Mouse (Mus musculus) midbrain, postnatal 0 days (tissue): ENCODE measurements around the gene Neu2. TPM values are rescaled to one million over a fixed set of nuclear protein-coding genes. Genes with fewer than 3 reads are reported as not detected.

Source experiments
- ATAC-seq: fragments of 200-750 bp; cut with Nextera tagmentation; 2 replicates; pipeline ENCODE4 v1.8.0; 2017; ENCODE audit warnings: moderate number of reproducible peaks, mild to moderate bottlenecking, moderate TSS enrichment, moderate library complexity; ENCODE audit not compliant: low FRiP score
- DNase-seq: peaks from one replicate; pipeline ENCODE4 v3.0.0-alpha.2; 2015; ENCODE audit warnings: low spot score
- H3K27ac ChIP-seq: fragments of 300-500 bp; sonication (generic); 2 replicates; pipeline ENCODE4 v1.5.1; 2014; ENCODE audit warnings: low read depth, mild to moderate bottlenecking, low read length, mixed read lengths
- H3K27me3 ChIP-seq: fragments of 300-500 bp; sonication (generic); 2 replicates; pipeline ENCODE4 v1.6.1; 2014; ENCODE audit warnings: low read length, control low read depth, mixed read lengths; ENCODE audit not compliant: insufficient read depth
- H3K36me3 ChIP-seq: fragments of 300-500 bp; sonication (generic); 2 replicates; pipeline ENCODE4 v1.6.1; 2014; ENCODE audit warnings: low read length, control low read depth, mixed read lengths; ENCODE audit not compliant: insufficient read depth
- H3K4me1 ChIP-seq: fragments of 300-500 bp; sonication (generic); 2 replicates; pipeline ENCODE4 v1.6.1; 2014; ENCODE audit warnings: mild to moderate bottlenecking, control low read depth, antibody characterized with exemption, low read length, mixed read lengths; ENCODE audit not compliant: insufficient read depth
- H3K4me2 ChIP-seq: fragments of 300-500 bp; sonication (generic); 2 replicates; pipeline ENCODE4 v1.6.1; 2014; ENCODE audit warnings: low read depth, mild to moderate bottlenecking, low read length, mixed read lengths; ENCODE audit not compliant: poor library complexity, severe bottlenecking
- H3K4me3 ChIP-seq: fragments of 300-500 bp; sonication (generic); 2 replicates; pipeline ENCODE4 v1.5.1; 2014; ENCODE audit warnings: low read depth, mild to moderate bottlenecking, low read length, moderate library complexity
- H3K9ac ChIP-seq: fragments of 300-500 bp; sonication (generic); replicated peaks from 2 replicates; pipeline ENCODE4 v1.6.1; 2014; ENCODE audit warnings: mild to moderate bottlenecking, low read length, moderate library complexity, mixed read lengths; ENCODE audit not compliant: poor library complexity, severe bottlenecking
- H3K9me3 ChIP-seq: fragments of 300-500 bp; sonication (generic); 2 replicates; pipeline ENCODE4 v1.6.1; 2016; ENCODE audit warnings: low read length, control low read depth
- CTCF ChIP-seq: IDR thresholded peaks from 2 replicates; pipeline ENCODE4 v1.5.1; 2016; ENCODE audit warnings: antibody characterized with exemption, mild to moderate bottlenecking
- WGBS: fragments of 180-500 bp; shearing (Covaris S2); extraction: QIAGEN DNeasy Blood & Tissue Kit; methylation state at CpG from one replicate; pipeline ENCODE4 v1.1.7; 2014; 5-methylcytosine and 5-hydroxymethylcytosine counted together
- polyA plus RNA-seq: library from polyadenylated mRNA; unstranded; fragments of >200 nt; fragmentation: Nextera tagmentation; extraction: Ambion mirVana; gene quantifications from 2 replicates; pipeline ENCODE4 v1.2.1, GENCODE M21; 2015
- total RNA-seq: library from RNA; depleted of rRNA; stranded (reverse); fragments of >200 nt; gene quantifications from 2 replicates; pipeline ENCODE4 v1.2.3, GENCODE M21; 2014; rRNA removed

Gene Neu2
- total and polyA plus RNA-seq, 2 experiments from 2014 or later = 1.1 to 1.3 TPM

DNA sequence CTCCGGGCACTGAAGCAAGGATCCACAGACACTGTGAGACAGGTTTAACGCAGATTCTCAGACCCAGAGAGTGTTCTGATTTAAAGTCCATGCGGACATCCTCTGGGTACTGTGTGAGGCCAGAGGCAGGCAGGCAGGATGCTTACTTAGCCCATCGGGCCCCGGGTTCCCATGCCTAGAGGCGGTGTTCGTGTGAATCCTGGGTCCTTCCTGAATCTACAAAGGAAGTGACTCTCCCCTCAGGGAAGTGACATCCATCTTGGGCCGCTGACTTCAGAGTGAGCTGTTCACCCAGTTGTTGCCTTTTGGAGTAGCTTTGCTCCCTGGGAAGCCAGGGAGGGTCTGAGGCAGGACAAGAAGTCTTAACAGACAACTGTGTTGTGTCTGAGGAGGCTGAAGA is 130.0 kb downstream of the Neu2 start:
- Histone ChIP-seq H3K27me3 (no peaks in the 10 kb centered on the region), H3K4me1 (no peaks in the 10 kb centered on the region), H3K27ac (no peak overlapping the region), H3K9ac (no peak overlapping the region), H3K4me3 (no peak overlapping the region), H3K9me3 (no peaks in the 10 kb centered on the region), H3K36me3 (no peaks in the 10 kb centered on the region), H3K4me2 (no peak overlapping the region)
- 89% methylated on average over 8 of the region's 8 CpGs for WGBS
- no peak for ATAC-seq
- no peak for DNase-seq
- TF ChIP-seq CTCF = no peak

DNA sequence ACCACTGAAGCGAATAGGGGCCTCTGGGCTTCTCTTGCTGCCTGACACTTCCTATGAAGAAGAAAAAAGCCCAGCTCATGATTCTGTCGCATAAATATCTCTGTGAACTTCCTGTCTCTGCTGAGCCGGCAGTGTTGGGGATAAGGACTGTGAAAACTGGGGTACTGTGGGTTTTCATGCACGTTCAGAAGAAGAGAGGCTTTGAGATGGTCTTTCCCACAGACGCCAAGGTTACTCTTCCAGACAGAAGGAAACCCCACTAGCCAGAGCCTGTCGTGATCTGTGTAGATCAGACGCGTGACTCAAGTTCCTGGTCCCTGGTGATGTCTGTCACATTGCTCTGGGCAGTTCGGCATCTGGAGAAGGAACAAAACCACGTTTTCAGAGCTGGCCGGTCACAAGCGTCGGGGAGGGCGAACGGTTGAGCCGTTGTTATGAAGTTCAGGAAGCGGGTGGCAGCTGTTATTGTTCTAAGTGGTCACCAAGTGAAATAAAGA is 130.5 kb downstream of the Neu2 start:
- H3K27ac ChIP-seq = no peak overlapping the region
- no peak overlapping the region for H3K9ac ChIP-seq
- H3K4me3 ChIP-seq = no peak overlapping the region
- H3K9me3 ChIP-seq = no peaks in the 10 kb centered on the region
- H3K27me3 ChIP-seq = no peaks in the 10 kb centered on the region
- ATAC-seq (no peak; the same call in 1 of the 2 replicates), DNase-seq (no peak)
- H3K4me2 ChIP-seq = no peak overlapping the region
- H3K36me3 ChIP-seq = no peaks in the 10 kb centered on the region
- WGBS = 79% methylated on average over 17 of the region's 17 CpGs
- no peaks in the 10 kb centered on the region for H3K4me1 ChIP-seq
- no peak for TF ChIP-seq CTCF

GRCm38 (mm10) chr1:87643016-87643415 is 133.3 kb downstream of the Neu2 start:
- WGBS = 87% methylated on average over 7 of the region's 7 CpGs
- no peak overlapping the region for H3K4me3 ChIP-seq
- no peak overlapping the region for H3K27ac ChIP-seq
- no peak overlapping the region for H3K4me2 ChIP-seq
- H3K9ac ChIP-seq = no peak overlapping the region
- no peaks in the 10 kb centered on the region for H3K36me3 ChIP-seq
- H3K27me3 ChIP-seq = no peaks in the 10 kb centered on the region
- DNase-seq (no peak), ATAC-seq (no peak)
- H3K4me1 ChIP-seq = no peaks in the 10 kb centered on the region
- no peaks in the 10 kb centered on the region for H3K9me3 ChIP-seq
- TF ChIP-seq CTCF = no peak

- 70% methylated on average over 7 of the region's 7 CpGs for WGBS
- DNase-seq = peak; percentile 40
- no peaks in the 10 kb centered on the region for H3K27me3 ChIP-seq
- no peaks in the 10 kb centered on the region for H3K36me3 ChIP-seq
- H3K4me2 ChIP-seq = no peak overlapping the region
- no peak for ATAC-seq
- no peaks in the 10 kb centered on the region for H3K4me1 ChIP-seq
- no peaks in the 10 kb centered on the region for H3K9me3 ChIP-seq
- no peak overlapping the region for H3K27ac ChIP-seq
- H3K9ac ChIP-seq = no peak overlapping the region
- no peak for TF ChIP-seq CTCF
- H3K4me3 ChIP-seq = no peak overlapping the region
Observed at GRCm38 (mm10) chr1:87645041-87645440, 135.4 kb downstream of the Neu2 start.

DNA sequence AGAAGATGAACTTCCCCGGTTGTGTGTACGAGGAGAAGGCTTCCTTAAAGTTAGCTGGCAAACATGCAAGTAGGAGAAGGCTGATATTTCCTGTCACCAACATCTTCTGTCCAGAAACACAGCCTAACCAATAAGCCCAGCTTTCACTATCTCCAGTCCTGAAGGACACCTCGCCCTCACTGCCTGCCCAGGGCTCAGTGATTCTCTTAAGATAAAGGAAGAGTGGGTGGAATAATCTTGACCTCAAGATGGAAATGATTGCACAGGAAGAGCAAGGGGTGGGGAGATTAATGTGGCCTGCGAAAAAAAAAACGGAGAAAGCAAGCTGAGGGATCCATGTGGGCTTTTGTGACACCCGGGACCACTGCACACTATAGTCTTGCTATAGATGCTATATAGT is 136.1 kb downstream of the Neu2 start:
- no peak overlapping the region for H3K27ac ChIP-seq
- no peak for TF ChIP-seq CTCF
- no peak overlapping the region for H3K4me2 ChIP-seq
- no peaks in the 10 kb centered on the region for H3K27me3 ChIP-seq
- H3K9ac ChIP-seq = no peak overlapping the region
- no peak for DNase-seq
- H3K4me1 ChIP-seq = no peaks in the 10 kb centered on the region
- 89% methylated on average over 6 of the region's 6 CpGs for WGBS
- no peak for ATAC-seq
- H3K4me3 ChIP-seq = no peak overlapping the region
- no peaks in the 10 kb centered on the region for H3K9me3 ChIP-seq
- H3K36me3 ChIP-seq = no peaks in the 10 kb centered on the region

Other genes starting within 250 kb of the Neu2 start
- 4.2 and 7.8 TPM in 2 replicates for gene Efhd1, start 245.5 kb upstream of the Neu2 start, total RNA-seq
- gene Efhd1, start 245.5 kb upstream of the Neu2 start, polyA plus RNA-seq = 1.7 and 2.6 TPM in 2 replicates
- gene Gigyf2, start 182.9 kb upstream of the Neu2 start, total RNA-seq = 69.0 and 75.0 TPM in 2 replicates
- gene Gigyf2, start 182.9 kb upstream of the Neu2 start, polyA plus RNA-seq = 45.4 and 46.4 TPM in 2 replicates
- gene Kcnj13, start 115.2 kb upstream of the Neu2 start, total RNA-seq = 4.5 and 8.0 TPM in 2 replicates
- gene Kcnj13, start 115.2 kb upstream of the Neu2 start, polyA plus RNA-seq = 10.2 and 10.8 TPM in 2 replicates
- not detected in 2 replicates for gene Snorc, start 39.6 kb upstream of the Neu2 start, total RNA-seq
- gene Snorc, start 39.6 kb upstream of the Neu2 start, polyA plus RNA-seq = 2.9 and 3.6 TPM in 2 replicates
- 51.4 and 55.4 TPM in 2 replicates for gene Ngef, start 64.0 kb downstream of the Neu2 start, total RNA-seq
- gene Ngef, start 64.0 kb downstream of the Neu2 start, polyA plus RNA-seq = 43.9 and 45.7 TPM in 2 replicates
- gene Inpp5d, start 110.4 kb downstream of the Neu2 start, total RNA-seq = 6.4 and 9.8 TPM in 2 replicates
- gene Inpp5d, start 110.4 kb downstream of the Neu2 start, polyA plus RNA-seq = 2.6 and 3.1 TPM in 2 replicates
- gene Atg16l1, start 246.0 kb downstream of the Neu2 start, total RNA-seq = 69.5 and 72.9 TPM in 2 replicates
- 65.4 and 71.0 TPM in 2 replicates for gene Atg16l1, start 246.0 kb downstream of the Neu2 start, polyA plus RNA-seq